Mouse (Mus musculus): ENCODE results near the gene Ace. TPM values are rescaled to one million over a fixed set of nuclear protein-coding genes. Genes with fewer than 3 reads are reported as not detected.

Ace gene
- total and polyA plus RNA-seq, 3 experiments: not detected

DNA sequence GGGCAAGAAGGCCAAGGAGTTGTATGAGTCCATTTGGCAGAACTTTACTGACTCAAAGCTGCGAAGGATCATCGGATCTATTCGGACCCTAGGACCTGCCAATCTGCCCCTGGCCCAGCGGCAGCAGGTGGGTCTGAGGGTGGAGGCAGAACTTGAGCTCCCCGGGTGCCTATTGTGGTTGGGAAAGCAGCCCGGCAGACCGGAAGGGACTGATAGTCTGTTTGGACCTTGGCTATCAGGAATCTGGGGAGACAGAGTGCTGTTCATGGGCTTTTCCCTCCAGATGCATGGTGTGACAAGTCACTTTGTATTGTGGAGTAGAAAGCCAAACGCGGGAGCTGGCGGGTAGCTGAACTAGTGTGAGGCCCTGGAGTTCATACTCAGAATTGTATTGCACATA is 1.2 kb downstream of the Ace start:
- DNase-seq (ENCODE audit: low read depth, low spot score): no peak
- Histone ChIP-seq H3K27ac (ENCODE audit: control insufficient read depth, low read depth, low read length) (no peak overlapping the region), H3K79me2 (ENCODE audit: control insufficient read depth, insufficient read depth, low read length, poor library complexity) (no peaks in the 10 kb centered on the region), H3K36me3 (ENCODE audit: control insufficient read depth in 1 of 2, insufficient read depth in 2 of 2, low read length in 2 of 2) (no peaks in the 10 kb centered on the region), H3K27me3 (ENCODE audit: control insufficient read depth in 1 of 2, insufficient read depth in 2 of 2, low read length in 2 of 2) (peaks cover 0 to 2% of the 10 kb centered on the region in 2 experiments; a peak in 2 of 4 replicates), H3K4me1 (ENCODE audit: control insufficient read depth in 1 of 2, insufficient read depth in 2 of 2, low read length in 2 of 2) (no peaks in the 10 kb centered on the region), H3K9me3 (replicated peaks; ENCODE audit: insufficient read depth, low read length) (no peaks in the 10 kb centered on the region), H3K9ac (ENCODE audit: control insufficient read depth, low read depth, low read length, poor library complexity, severe bottlenecking) (no peak overlapping the region), H3K4me3 (ENCODE audit: control insufficient read depth in 1 of 2, insufficient read depth in 1 of 2, low read depth in 2 of 2, low read length in 2 of 2) (no peak overlapping the region)
- TF ChIP-seq CHD1 (IDR thresholded peaks at IDR 0.05; ENCODE audit: low read depth, low read length): no peak
- TF ChIP-seq TCF12 (IDR thresholded peaks at IDR 0.05; ENCODE audit: low read depth, low read length): no peak
- no peak for TF ChIP-seq ZKSCAN1 (IDR thresholded peaks at IDR 0.05; ENCODE audit: low read depth, low read length)
- no peak for TF ChIP-seq CTCF (IDR thresholded peaks at IDR 0.05 in 2 of 3, conservative IDR thresholded peaks at IDR 0.05 in 1 of 3; ENCODE audit: control insufficient read depth in 1 of 3, insufficient read depth in 1 of 3, low read depth in 2 of 3, low read length in 3 of 3, poor library complexity in 1 of 3, severe bottlenecking in 1 of 3)
- TF ChIP-seq MXI1 (IDR thresholded peaks at IDR 0.05; ENCODE audit: low read depth, low read length): no peak
- TF ChIP-seq GATA1 (IDR thresholded peaks at IDR 0.05; ENCODE audit: low read depth, low read length): no peak
- no peak for TF ChIP-seq UBTF (IDR thresholded peaks at IDR 0.05; ENCODE audit: borderline replicate concordance, insufficient read depth, low read depth, low read length)
- no peak for TF ChIP-seq EP300 (IDR thresholded peaks at IDR 0.05; ENCODE audit: low read depth in 1 of 2, low read length in 2 of 2)
- no peak for TF ChIP-seq POLR2A (IDR thresholded peaks at IDR 0.05; ENCODE audit: control insufficient read depth in 1 of 2, insufficient read depth in 1 of 2, low read depth in 1 of 2, low read length in 2 of 2, poor library complexity in 1 of 2)
- TF ChIP-seq KAT2A (conservative IDR thresholded peaks at IDR 0.05; ENCODE audit: low read depth, low read length): no peak
- TF ChIP-seq SIN3A (IDR thresholded peaks at IDR 0.05; ENCODE audit: low read length): no peak
- no peak for TF ChIP-seq CHD2 (IDR thresholded peaks at IDR 0.05; ENCODE audit: low read length)
- TF ChIP-seq ETS1 (IDR thresholded peaks at IDR 0.05; ENCODE audit: low read depth, low read length): no peak
- no peak for TF ChIP-seq RAD21 (IDR thresholded peaks at IDR 0.05; ENCODE audit: low read depth, low read length)

DNA sequence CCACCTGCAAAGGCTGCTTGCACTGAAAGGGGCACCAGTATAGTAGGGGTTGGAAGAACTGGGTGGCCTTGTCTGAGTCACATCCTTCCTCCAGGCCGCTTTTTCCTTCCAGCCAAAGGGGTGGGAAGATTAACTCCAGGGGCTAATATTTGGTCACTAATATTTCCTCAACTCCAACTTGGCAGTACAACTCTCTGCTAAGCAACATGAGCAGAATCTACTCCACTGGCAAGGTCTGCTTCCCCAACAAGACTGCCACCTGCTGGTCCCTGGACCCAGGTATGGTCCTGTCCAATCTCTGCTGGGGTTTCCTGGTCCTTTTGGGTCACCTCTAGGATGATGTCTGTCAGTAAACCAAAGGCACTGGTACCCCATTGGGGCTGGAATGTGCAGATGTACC is 1.8 kb downstream of the Ace start:
- Histone ChIP-seq H3K27me3 (ENCODE audit: control insufficient read depth in 1 of 2, insufficient read depth in 2 of 2, low read length in 2 of 2) (peaks cover 0 to 2% of the 10 kb centered on the region in 2 experiments; a peak in 2 of 4 replicates), H3K79me2 (ENCODE audit: control insufficient read depth, insufficient read depth, low read length, poor library complexity) (no peaks in the 10 kb centered on the region), H3K36me3 (ENCODE audit: control insufficient read depth in 1 of 2, insufficient read depth in 2 of 2, low read length in 2 of 2) (no peaks in the 10 kb centered on the region), H3K4me1 (ENCODE audit: control insufficient read depth in 1 of 2, insufficient read depth in 2 of 2, low read length in 2 of 2) (no peaks in the 10 kb centered on the region), H3K9me3 (replicated peaks; ENCODE audit: insufficient read depth, low read length) (no peaks in the 10 kb centered on the region), H3K9ac (ENCODE audit: control insufficient read depth, low read depth, low read length, poor library complexity, severe bottlenecking) (no peak overlapping the region), H3K4me3 (ENCODE audit: control insufficient read depth in 1 of 2, insufficient read depth in 1 of 2, low read depth in 2 of 2, low read length in 2 of 2) (no peak overlapping the region), H3K27ac (ENCODE audit: control insufficient read depth, low read depth, low read length) (no peak overlapping the region)
- TF ChIP-seq CHD2 (IDR thresholded peaks at IDR 0.05; ENCODE audit: low read length) (no peak), CTCF (IDR thresholded peaks at IDR 0.05 in 2 of 3, conservative IDR thresholded peaks at IDR 0.05 in 1 of 3; ENCODE audit: control insufficient read depth in 1 of 3, insufficient read depth in 1 of 3, low read depth in 2 of 3, low read length in 3 of 3, poor library complexity in 1 of 3, severe bottlenecking in 1 of 3) (peak; percentile 48 to 70 (median 63)), RAD21 (IDR thresholded peaks at IDR 0.05; ENCODE audit: low read depth, low read length) (peak; percentile 48), SMC3 (IDR thresholded peaks at IDR 0.05; ENCODE audit: low read depth, low read length) (peak; percentile 77)
- peak; percentile 31 for DNase-seq (ENCODE audit: low read depth, low spot score)

DNA sequence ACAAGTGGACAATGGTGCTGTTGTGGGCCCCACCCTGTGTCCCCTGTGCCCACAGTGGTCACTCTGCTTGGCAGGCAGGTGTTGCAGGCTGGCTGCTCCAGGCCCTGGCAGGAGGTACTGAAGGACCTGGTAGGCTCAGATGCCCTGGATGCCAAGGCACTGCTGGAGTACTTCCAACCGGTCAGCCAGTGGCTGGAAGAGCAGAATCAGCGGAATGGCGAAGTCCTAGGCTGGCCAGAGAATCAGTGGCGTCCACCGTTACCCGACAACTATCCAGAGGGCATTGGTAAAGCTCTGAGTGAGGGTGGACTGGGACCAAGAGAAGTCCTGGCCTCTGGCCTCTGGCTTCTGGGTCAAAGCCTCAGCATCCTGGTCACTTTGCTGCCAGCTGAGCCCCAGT is 6.8 kb downstream of the Ace start:
- no peak for TF ChIP-seq USF1 (IDR thresholded peaks at IDR 0.05; ENCODE audit: low read depth, low read length)
- no peak for TF ChIP-seq CHD2 (IDR thresholded peaks at IDR 0.05; ENCODE audit: low read length)
- TF ChIP-seq BHLHE40 (IDR thresholded peaks at IDR 0.05; ENCODE audit: borderline replicate concordance, low read depth, low read length): no peak
- TF ChIP-seq ZNF384 (IDR thresholded peaks at IDR 0.05; ENCODE audit: low read depth, low read length): no peak
- no peak for TF ChIP-seq POLR2AphosphoS5 (IDR thresholded peaks at IDR 0.05; ENCODE audit: borderline replicate concordance, low read depth, low read length)
- no peak for TF ChIP-seq ETS1 (IDR thresholded peaks at IDR 0.05; ENCODE audit: low read depth, low read length)
- TF ChIP-seq GATA1 (IDR thresholded peaks at IDR 0.05; ENCODE audit: low read depth, low read length): no peak
- TF ChIP-seq TAL1 (IDR thresholded peaks at IDR 0.05; ENCODE audit: low read length): no peak
- TF ChIP-seq ELF1 (IDR thresholded peaks at IDR 0.05; ENCODE audit: low read depth, low read length): no peak
- no peak for DNase-seq (ENCODE audit: low read depth, low spot score)
- H3K9me3 ChIP-seq (replicated peaks; ENCODE audit: insufficient read depth, low read length): no peaks in the 10 kb centered on the region
- H3K4me1 ChIP-seq (ENCODE audit: control insufficient read depth in 1 of 2, insufficient read depth in 2 of 2, low read length in 2 of 2): no peaks in the 10 kb centered on the region
- no peak overlapping the region for H3K9ac ChIP-seq (ENCODE audit: control insufficient read depth, low read depth, low read length, poor library complexity, severe bottlenecking)
- H3K27ac ChIP-seq (ENCODE audit: control insufficient read depth, low read depth, low read length): no peak overlapping the region
- no peak overlapping the region for H3K4me3 ChIP-seq (ENCODE audit: control insufficient read depth in 1 of 2, insufficient read depth in 1 of 2, low read depth in 2 of 2, low read length in 2 of 2)
- H3K79me2 ChIP-seq (ENCODE audit: control insufficient read depth, insufficient read depth, low read length, poor library complexity): no peaks in the 10 kb centered on the region
- peaks cover 0 to 8% of the 10 kb centered on the region in 2 experiments; a peak in 2 of 4 replicates for H3K27me3 ChIP-seq (ENCODE audit: control insufficient read depth in 1 of 2, insufficient read depth in 2 of 2, low read length in 2 of 2)
- no peaks in the 10 kb centered on the region for H3K36me3 ChIP-seq (ENCODE audit: control insufficient read depth in 1 of 2, insufficient read depth in 2 of 2, low read length in 2 of 2)

Measured in MEL (cell line).